Mouse (Mus musculus) liver, embryonic 16.5 days (tissue): ENCODE results near the gene Luc7l3. TPM values are rescaled to one million over a fixed set of nuclear protein-coding genes. Genes with fewer than 3 reads are reported as not detected.
A peak's percentile ranks its signal among the peaks of the same experiment; 100 is the strongest.
"Not testable (repeated sequence)": the region's sequence is repeated elsewhere in the genome, so short reads cannot be mapped to it uniquely, and the experiment has no call there.

Source experiments
- ATAC-seq: fragments of 200-750 bp; cut with Nextera tagmentation; 2 replicates; pipeline ENCODE4 v1.8.0; 2017; ENCODE audit warnings: low read depth, mild to moderate bottlenecking, moderate number of reproducible peaks, moderate library complexity
- H3K27ac ChIP-seq: fragments of 300-500 bp; sonication (generic); 2 replicates; pipeline ENCODE4 v1.5.1; 2014; ENCODE audit warnings: mild to moderate bottlenecking, low read length
- H3K27me3 ChIP-seq: fragments of 300-500 bp; sonication (generic); 2 replicates; pipeline ENCODE4 v1.6.1; 2014; ENCODE audit warnings: low read depth, low read length, mixed read lengths; ENCODE audit not compliant: control insufficient read depth, insufficient read depth
- H3K36me3 ChIP-seq: fragments of 300-500 bp; sonication (generic); 2 replicates; pipeline ENCODE4 v1.6.1; 2014; ENCODE audit warnings: mild to moderate bottlenecking; ENCODE audit not compliant: control insufficient read depth, insufficient read depth
- H3K4me1 ChIP-seq: fragments of 300-500 bp; sonication (generic); 2 replicates; pipeline ENCODE4 v1.6.1; 2014; ENCODE audit warnings: low read depth, low read length, mixed read lengths; ENCODE audit not compliant: control insufficient read depth
- H3K4me2 ChIP-seq: fragments of 300-500 bp; sonication (generic); 2 replicates; pipeline ENCODE4 v1.6.1; 2014; ENCODE audit warnings: low read depth, low read length, mixed read lengths
- H3K4me3 ChIP-seq: fragments of 300-500 bp; sonication (generic); 2 replicates; pipeline ENCODE4 v1.5.1; 2014; ENCODE audit warnings: low read depth, mild to moderate bottlenecking, low read length
- H3K9ac ChIP-seq: fragments of 300-500 bp; sonication (generic); 2 replicates; pipeline ENCODE4 v1.6.1; 2014; ENCODE audit warnings: low read depth, low read length
- H3K9me3 ChIP-seq: fragments of 300-500 bp; sonication (generic); replicated peaks from 2 replicates; pipeline ENCODE4 v1.6.1; 2016; ENCODE audit warnings: low read length; ENCODE audit not compliant: control insufficient read depth
- WGBS: fragments of 180-500 bp; shearing (Covaris S2); extraction: QIAGEN DNeasy Blood & Tissue Kit; methylation state at CpG from one replicate; pipeline ENCODE4 v1.1.7; 2014; ENCODE audit not compliant: insufficient replicate concordance; 5-methylcytosine and 5-hydroxymethylcytosine counted together
- polyA plus RNA-seq: library from polyadenylated mRNA; unstranded; fragments of >200 nt; fragmentation: Nextera tagmentation; extraction: Ambion mirVana; gene quantifications from 2 replicates; pipeline ENCODE4 v1.2.1, GENCODE M21; 2015

Luc7l3 gene
- polyA plus RNA-seq, 1 experiment from 2014 or later, result 34.8 TPM

- WGBS, result 50% methylated on average over 10 of the region's 10 CpGs
- H3K4me1 ChIP-seq, result peaks cover 30% of the 10 kb centered on the region
- H3K27me3 ChIP-seq, result no peaks in the 10 kb centered on the region
- no peaks in the 10 kb centered on the region for H3K36me3 ChIP-seq
- H3K4me3 ChIP-seq, result no peak overlapping the region
- peak; percentile 81 for ATAC-seq
- H3K27ac ChIP-seq, result peak overlapping the region; percentile 59
- peak overlapping the region; percentile 32 for H3K4me2 ChIP-seq
- H3K9me3 ChIP-seq, result no peaks in the 10 kb centered on the region
- H3K9ac ChIP-seq, result peak overlapping the region; percentile 32
These were observed 47.5 kb downstream of the Luc7l3 start for GRCm38 (mm10) chr11:94274206-94274867.

- Histone ChIP-seq H3K9ac (no peak overlapping the region), H3K4me1 (peaks cover 30% of the 10 kb centered on the region), H3K27me3 (no peaks in the 10 kb centered on the region), H3K27ac (peak overlapping the region; percentile 59), H3K4me2 (no peak overlapping the region), H3K36me3 (no peaks in the 10 kb centered on the region), H3K4me3 (no peak overlapping the region), H3K9me3 (no peaks in the 10 kb centered on the region)
- ATAC-seq, result peak; percentile 27; the same call in 1 of the 2 replicates
- 75% methylated on average over 21 of the region's 21 CpGs for WGBS
These were observed 48.5 kb downstream of the Luc7l3 start for GRCm38 (mm10) chr11:94272960-94273927.

GRCm38 (mm10) chr11:94271015-94271414 is 50.8 kb downstream of the Luc7l3 start:
- peaks cover 35% of the 10 kb centered on the region for H3K4me1 ChIP-seq
- no peak overlapping the region for H3K4me2 ChIP-seq
- H3K9ac ChIP-seq, result no peak overlapping the region
- H3K27me3 ChIP-seq, result no peaks in the 10 kb centered on the region
- no peak overlapping the region for H3K27ac ChIP-seq
- H3K4me3 ChIP-seq, result no peak overlapping the region
- no peaks in the 10 kb centered on the region for H3K36me3 ChIP-seq
- H3K9me3 ChIP-seq, result no peaks in the 10 kb centered on the region
- ATAC-seq, result no peak
- 68% methylated on average over 2 of the region's 2 CpGs for WGBS

- H3K27ac ChIP-seq, result no peak overlapping the region
- H3K36me3 ChIP-seq, result no peaks in the 10 kb centered on the region
- no peaks in the 10 kb centered on the region for H3K27me3 ChIP-seq
- no peak for ATAC-seq
- no peak overlapping the region for H3K9ac ChIP-seq
- H3K4me2 ChIP-seq, result no peak overlapping the region
- 78% methylated on average over 7 of the region's 7 CpGs for WGBS
- no peak overlapping the region for H3K4me3 ChIP-seq
- no peaks in the 10 kb centered on the region for H3K9me3 ChIP-seq
- H3K4me1 ChIP-seq, result peaks cover 40% of the 10 kb centered on the region
These were observed 51.9 kb downstream of the Luc7l3 start for GRCm38 (mm10) chr11:94269906-94270305.

GRCm38 (mm10) chr11:94268761-94269160 is 53.0 kb downstream of the Luc7l3 start:
- Histone ChIP-seq H3K27me3 (no peaks in the 10 kb centered on the region), H3K36me3 (no peaks in the 10 kb centered on the region), H3K4me1 (peaks cover 33% of the 10 kb centered on the region), H3K27ac (no peak overlapping the region), H3K4me2 (no peak overlapping the region), H3K9ac (no peak overlapping the region), H3K9me3 (no peaks in the 10 kb centered on the region), H3K4me3 (no peak overlapping the region)
- ATAC-seq, result no peak

- 22% methylated on average over 3 of the region's 3 CpGs for WGBS
- not testable (repeated sequence) for H3K36me3 ChIP-seq, H3K9me3 ChIP-seq, H3K27me3 ChIP-seq, H3K4me3 ChIP-seq, H3K9ac ChIP-seq, ATAC-seq
- Histone ChIP-seq H3K4me1 (peaks cover 42% of the 10 kb centered on the region), H3K4me2 (peak overlapping the region; percentile 72), H3K27ac (peak overlapping the region; percentile 32; the same call in 1 of the 2 replicates)
These were observed 55.6 kb downstream of the Luc7l3 start for GRCm38 (mm10) chr11:94266155-94266554.

- Histone ChIP-seq H3K9me3 (no peaks in the 10 kb centered on the region), H3K4me2 (peak overlapping the region; percentile 72), H3K4me1 (peaks cover 50% of the 10 kb centered on the region), H3K36me3 (no peaks in the 10 kb centered on the region), H3K27ac (peak overlapping the region; percentile 89), H3K27me3 (no peaks in the 10 kb centered on the region), H3K9ac (peak overlapping the region; percentile 57), H3K4me3 (peak overlapping the region; percentile 53)
- WGBS, result 3% methylated on average over 18 of the region's 18 CpGs
- peak; percentile 67 for ATAC-seq
These were observed 56.5 kb downstream of the Luc7l3 start for GRCm38 (mm10) chr11:94265134-94265785.

GRCm38 (mm10) chr11:94261585-94262370 is 60.0 kb downstream of the Luc7l3 start:
- peak; percentile 91 for ATAC-seq
- H3K36me3 ChIP-seq, result no peaks in the 10 kb centered on the region
- H3K9me3 ChIP-seq, result no peaks in the 10 kb centered on the region
- peak overlapping the region; percentile 89 for H3K27ac ChIP-seq
- 24% methylated on average over 6 of the region's 6 CpGs for WGBS
- H3K9ac ChIP-seq, result peak overlapping the region; percentile 57
- H3K27me3 ChIP-seq, result no peaks in the 10 kb centered on the region
- no peak overlapping the region for H3K4me3 ChIP-seq
- H3K4me1 ChIP-seq, result peaks cover 41% of the 10 kb centered on the region
- peak overlapping the region; percentile 46 for H3K4me2 ChIP-seq
